30 mouse cellular contexts compared by ENCODE assay signal in genomic region chr7:100138075-100138474, GRCm38 (mm10). TPM values are rescaled to one million over a fixed set of nuclear protein-coding genes. Genes with fewer than 3 reads are reported as not detected.
"Had no signal": no experiment of that assay in that cellular context is flagged by ENCODE, and none has a peak within 500 bp of the region (broad histone marks: within the 10 kb centered on the region; RNA-seq: fewer than 3 reads in every experiment).

No protein-coding gene starts in this region.

- H3K9ac ChIP-seq: limb, embryonic 12.5 days; limb, embryonic 13.5 days; limb, embryonic 15.5 days; liver, embryonic 12.5 days; liver, embryonic 13.5 days; liver, embryonic 14.5 days; liver, embryonic 15.5 days; liver, postnatal 0 days; lung, embryonic 14.5 days; lung, embryonic 15.5 days; midbrain, embryonic 12.5 days; midbrain, embryonic 13.5 days; midbrain, embryonic 15.5 days had no signal

- H3K4me3 ChIP-seq: limb, embryonic 10.5 days; limb, embryonic 12.5 days; limb, embryonic 13.5 days; limb, embryonic 15.5 days; liver, embryonic 12.5 days; liver, embryonic 13.5 days; liver, embryonic 15.5 days; lung, embryonic 15.5 days; megakaryocyte, embryonic 14.5 days; midbrain, embryonic 10.5 days; midbrain, embryonic 12.5 days; midbrain, embryonic 13.5 days; midbrain, embryonic 15.5 days; myocyte had no signal

- H3K27ac ChIP-seq: limb, embryonic 10.5 days; limb, embryonic 12.5 days; limb, embryonic 13.5 days; limb, embryonic 15.5 days; liver, embryonic 12.5 days; liver, embryonic 13.5 days; liver, embryonic 14.5 days; liver, embryonic 15.5 days; lung, embryonic 15.5 days; macrophage; midbrain, embryonic 10.5 days; midbrain, embryonic 12.5 days; midbrain, embryonic 13.5 days; midbrain, embryonic 15.5 days had no signal

- ATAC-seq: liver, embryonic 12.5 days; liver, postnatal 0 days; midbrain, embryonic 13.5 days; midbrain, embryonic 15.5 days; midbrain, embryonic 16.5 days had no signal

- H3K27me3 ChIP-seq: limb, embryonic 12.5 days; limb, embryonic 13.5 days; limb, embryonic 15.5 days; liver, embryonic 13.5 days; lung, embryonic 15.5 days; midbrain, embryonic 12.5 days; midbrain, embryonic 13.5 days; midbrain, embryonic 15.5 days had no signal

- H3K4me1 ChIP-seq: limb, embryonic 10.5 days; limb, embryonic 12.5 days; limb, embryonic 13.5 days; limb, embryonic 15.5 days; liver, embryonic 12.5 days; liver, embryonic 13.5 days; liver, embryonic 15.5 days; midbrain, embryonic 12.5 days; midbrain, embryonic 13.5 days; midbrain, embryonic 15.5 days had no signal

- H3K36me3 ChIP-seq: limb, embryonic 10.5 days; limb, embryonic 12.5 days; limb, embryonic 13.5 days; limb, embryonic 15.5 days; liver, embryonic 12.5 days; liver, embryonic 13.5 days; liver, embryonic 15.5 days; lung, embryonic 15.5 days; midbrain, embryonic 10.5 days; midbrain, embryonic 12.5 days; midbrain, embryonic 13.5 days; midbrain, embryonic 15.5 days had no signal

- H3K9me3 ChIP-seq: limb, embryonic 10.5 days; limb, embryonic 12.5 days; limb, embryonic 13.5 days; limb, embryonic 15.5 days; liver, embryonic 12.5 days; liver, embryonic 13.5 days; liver, embryonic 15.5 days; lung, embryonic 15.5 days; megakaryocyte, embryonic 14.5 days; midbrain, embryonic 10.5 days; midbrain, embryonic 12.5 days; midbrain, embryonic 13.5 days; midbrain, embryonic 15.5 days had no signal

- DNase-seq: left cerebral cortex, postnatal 4 days; liver; liver, embryonic 13.5 days; liver, postnatal 0 days; lung, adult 18-20 months; lung, adult 2 months; lung, embryonic 14.5 days; lung, postnatal 10 days; lung, postnatal 14 days; lung, postnatal 36 days; lung, postnatal 4 days; midbrain, embryonic 14.5 days had no signal

- H3K4me2 ChIP-seq: limb, embryonic 12.5 days; limb, embryonic 13.5 days; limb, embryonic 15.5 days; liver, embryonic 11.5 days; liver, embryonic 12.5 days; liver, embryonic 13.5 days; liver, embryonic 15.5 days; lung, embryonic 14.5 days; lung, embryonic 15.5 days; midbrain, embryonic 11.5 days; midbrain, embryonic 12.5 days; midbrain, embryonic 13.5 days; midbrain, embryonic 15.5 days had no signal

RNA-seq across cellular contexts. Expression of gene Kcne3, which starts 38.2 kb away (rescaled TPM):
- polyA plus RNA-seq: myocyte had no signal
